Mouse (Mus musculus) limb, embryonic 15.5 days (tissue): ENCODE measurements at regions not wholly inside any gene's neighbourhood (a gene's known extent, or its start where the extent isn't known, plus 50 kb on each side); places are given as distances from the start of the nearest gene placed in this dataset.

ENCODE experiments used
- ATAC-seq: fragments of 200-750 bp; cut with Nextera tagmentation; 2 replicates; pipeline ENCODE4 v1.8.0; 2017; ENCODE audit warnings: low read depth, moderate TSS enrichment; ENCODE audit not compliant: insufficient number of reproducible peaks, low FRiP score, low TSS enrichment
- H3K27ac ChIP-seq: fragments of 300-500 bp; sonication (generic); 2 replicates; pipeline ENCODE4 v1.5.1; 2015; ENCODE audit warnings: moderate library complexity, mild to moderate bottlenecking, inconsistent platforms
- H3K27me3 ChIP-seq: fragments of 300-500 bp; sonication (generic); 2 replicates; pipeline ENCODE4 v1.6.1; 2015; ENCODE audit warnings: inconsistent platforms
- H3K36me3 ChIP-seq: fragments of 300-500 bp; sonication (generic); 2 replicates; pipeline ENCODE4 v1.6.1; 2015; ENCODE audit warnings: inconsistent platforms
- H3K4me1 ChIP-seq: fragments of 300-500 bp; sonication (generic); 2 replicates; pipeline ENCODE4 v1.6.1; 2015; ENCODE audit warnings: inconsistent platforms
- H3K4me2 ChIP-seq: fragments of 300-500 bp; sonication (generic); 2 replicates; pipeline ENCODE4 v1.6.1; 2015; ENCODE audit warnings: mild to moderate bottlenecking, inconsistent platforms
- H3K4me3 ChIP-seq: fragments of 300-500 bp; sonication (generic); 2 replicates; pipeline ENCODE4 v1.5.1; 2015; ENCODE audit warnings: mild to moderate bottlenecking, inconsistent platforms
- H3K9ac ChIP-seq: fragments of 300-500 bp; sonication (generic); 2 replicates; pipeline ENCODE4 v1.6.1; 2015; ENCODE audit warnings: inconsistent platforms
- H3K9me3 ChIP-seq: fragments of 300-500 bp; sonication (generic); 2 replicates; pipeline ENCODE4 v1.6.1; 2016; ENCODE audit warnings: inconsistent platforms
- WGBS: fragments of 180-500 bp; shearing (Covaris S2); methylation state at CpG from one replicate; pipeline ENCODE4 v1.1.7; 2015; 5-methylcytosine and 5-hydroxymethylcytosine counted together

DNA sequence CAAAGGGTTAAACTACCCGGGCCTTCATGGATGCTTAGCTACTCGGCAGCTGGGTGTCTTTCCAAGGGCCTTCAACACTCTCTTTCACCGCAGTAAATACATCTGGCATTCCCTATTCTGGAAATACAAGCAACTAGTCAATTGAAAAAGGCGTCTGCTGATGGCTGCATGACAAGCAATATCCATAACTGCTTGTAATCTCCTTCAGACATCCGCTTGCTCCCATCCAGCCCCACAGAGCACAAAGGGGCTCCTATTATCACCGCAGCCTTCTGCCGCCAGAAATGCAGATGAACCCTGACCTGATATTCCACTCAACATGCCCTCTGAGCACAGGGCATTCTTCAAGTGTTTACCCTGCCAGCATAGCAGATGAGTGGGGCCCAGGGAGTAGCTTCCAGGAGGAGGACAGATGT, 325.7 kb upstream of the 4931429L15Rik start:
- H3K9me3 ChIP-seq = no peaks in the 10 kb centered on the region
- H3K4me3 ChIP-seq = no peak overlapping the region
- H3K36me3 ChIP-seq = no peaks in the 10 kb centered on the region
- H3K9ac ChIP-seq = no peak overlapping the region
- no peak overlapping the region for H3K4me2 ChIP-seq
- no peak for ATAC-seq
- 49% methylated on average over 7 of the region's 7 CpGs for WGBS
- H3K4me1 ChIP-seq = no peaks in the 10 kb centered on the region
- no peak overlapping the region for H3K27ac ChIP-seq
- no peaks in the 10 kb centered on the region for H3K27me3 ChIP-seq

DNA sequence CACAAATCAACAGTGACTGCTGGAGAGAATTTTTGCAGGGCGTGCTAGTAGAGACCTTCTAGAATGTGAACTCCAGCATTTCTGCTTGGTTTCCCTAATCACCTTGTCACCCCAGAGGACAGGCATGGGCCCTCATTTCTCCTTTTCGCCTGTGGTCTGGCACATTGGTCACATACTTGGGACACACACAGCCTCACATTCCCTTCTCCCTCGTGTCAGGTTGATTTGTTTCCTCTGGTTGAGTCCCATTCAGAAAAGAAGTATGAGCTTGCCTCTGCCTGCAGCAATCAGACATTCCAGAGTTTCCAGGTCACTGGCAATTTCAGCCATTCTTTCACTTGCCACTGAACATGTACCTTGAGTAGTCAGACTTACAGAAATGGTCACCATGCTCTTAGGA, 323.8 kb upstream of the 4931429L15Rik start:
- no peaks in the 10 kb centered on the region for H3K4me1 ChIP-seq
- H3K27ac ChIP-seq = no peak overlapping the region
- no peaks in the 10 kb centered on the region for H3K36me3 ChIP-seq
- H3K27me3 ChIP-seq = no peaks in the 10 kb centered on the region
- no peak overlapping the region for H3K9ac ChIP-seq
- H3K4me2 ChIP-seq = no peak overlapping the region
- H3K4me3 ChIP-seq = no peak overlapping the region
- WGBS = 62% methylated on average over 3 of the region's 3 CpGs
- no peak for ATAC-seq
- no peaks in the 10 kb centered on the region for H3K9me3 ChIP-seq

DNA sequence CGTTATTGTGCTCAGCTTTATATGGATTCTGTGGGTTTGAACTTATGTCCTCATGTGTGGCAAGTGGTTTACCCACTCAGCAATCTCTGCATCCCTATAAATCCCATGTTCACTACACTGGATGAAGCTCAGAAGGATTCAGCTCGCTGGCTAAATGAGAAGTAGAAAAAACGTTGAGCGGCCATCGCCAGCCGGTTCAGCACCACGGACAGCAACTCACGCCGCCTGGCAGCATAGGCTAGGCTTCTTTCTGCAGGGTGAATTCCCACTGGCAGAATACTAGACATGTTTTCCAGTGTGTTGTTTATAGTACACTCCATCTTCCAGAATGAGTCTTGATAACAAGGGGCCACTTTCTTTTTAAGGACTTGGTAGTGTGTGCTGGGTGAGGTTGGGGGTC, 322.9 kb upstream of the 4931429L15Rik start:
- H3K27me3 ChIP-seq = no peaks in the 10 kb centered on the region
- H3K4me2 ChIP-seq = no peak overlapping the region
- 5% methylated on average over 9 of the region's 9 CpGs for WGBS

DNA sequence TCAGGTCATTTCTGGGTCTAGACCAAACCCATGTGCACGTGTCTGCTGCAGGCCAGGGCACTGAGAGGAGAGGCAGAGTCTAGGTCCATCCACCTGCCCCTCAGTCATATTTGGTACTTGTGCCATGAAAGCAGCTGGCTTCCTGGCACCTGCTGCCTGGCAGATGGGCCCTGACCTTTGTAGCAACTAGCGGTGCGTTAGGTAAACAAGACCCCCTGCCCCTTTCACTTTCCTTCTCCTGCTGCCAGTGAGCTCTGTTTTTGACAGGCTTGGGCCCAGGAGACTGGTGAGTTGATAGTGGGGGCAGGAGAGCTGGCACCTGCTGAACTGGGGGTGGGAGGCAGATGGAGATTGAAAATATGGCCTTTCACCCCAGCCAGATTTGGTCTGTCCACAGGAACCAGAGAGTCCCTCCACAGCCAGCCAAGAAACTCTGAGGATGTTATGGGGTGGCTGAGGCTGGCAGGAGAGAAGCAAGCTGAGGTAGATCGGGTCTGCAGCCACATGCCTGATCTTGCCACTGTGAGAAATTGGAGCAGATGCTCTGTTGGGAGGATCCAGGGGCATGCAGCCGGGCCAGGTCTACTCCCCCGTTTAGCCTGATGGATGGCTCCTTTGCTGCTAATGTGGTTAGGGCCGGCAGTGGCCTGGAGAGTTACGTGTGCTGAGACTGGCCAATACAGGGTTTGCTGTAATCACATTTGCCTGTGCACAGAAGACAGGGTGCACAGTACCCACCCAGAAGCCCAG, 316.6 kb upstream of the 4931429L15Rik start:
- no peaks in the 10 kb centered on the region for H3K36me3 ChIP-seq
- H3K4me3 ChIP-seq = no peak overlapping the region
- 56% methylated on average over 8 of the region's 8 CpGs for WGBS
- no peaks in the 10 kb centered on the region for H3K4me1 ChIP-seq
- no peaks in the 10 kb centered on the region for H3K27me3 ChIP-seq
- no peaks in the 10 kb centered on the region for H3K9me3 ChIP-seq
- no peak overlapping the region for H3K27ac ChIP-seq
- ATAC-seq = no peak
- no peak overlapping the region for H3K4me2 ChIP-seq
- H3K9ac ChIP-seq = no peak overlapping the region

More for the DNA sequence above, 322.9 kb upstream of the 4931429L15Rik start:
- Histone ChIP-seq H3K36me3 (no peaks in the 10 kb centered on the region), H3K9ac (no peak overlapping the region), H3K4me3 (no peak overlapping the region), H3K27ac (no peak overlapping the region), H3K9me3 (no peaks in the 10 kb centered on the region), H3K4me1 (no peaks in the 10 kb centered on the region)
- ATAC-seq = no peak

DNA sequence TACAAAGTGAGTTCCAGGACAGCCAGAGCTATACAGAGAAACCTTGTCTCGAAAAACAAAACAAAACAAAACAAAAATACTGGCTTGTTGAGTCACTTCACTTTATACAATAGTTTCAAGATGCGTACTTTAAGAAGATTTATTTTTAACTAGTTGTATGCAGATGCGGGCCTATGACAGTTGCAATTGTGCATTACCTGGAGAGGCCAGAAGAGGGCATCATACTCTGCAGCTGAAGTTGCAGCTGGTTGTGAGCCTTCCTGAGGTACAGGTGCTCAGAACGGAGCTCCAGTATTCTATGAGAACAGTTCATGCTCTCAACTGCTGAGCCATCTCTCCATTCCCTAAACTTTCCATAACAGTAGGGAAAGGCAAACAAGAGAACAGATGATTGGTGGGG, 314.2 kb upstream of the 4931429L15Rik start:
- H3K4me1 ChIP-seq = no peaks in the 10 kb centered on the region
- H3K4me2 ChIP-seq = no peak overlapping the region
- H3K9me3 ChIP-seq = no peaks in the 10 kb centered on the region
- no peaks in the 10 kb centered on the region for H3K27me3 ChIP-seq
- 79% methylated on average over 4 of the region's 4 CpGs for WGBS
- ATAC-seq = no peak
- no peaks in the 10 kb centered on the region for H3K36me3 ChIP-seq
- H3K9ac ChIP-seq = no peak overlapping the region
- H3K27ac ChIP-seq = no peak overlapping the region
- H3K4me3 ChIP-seq = no peak overlapping the region

DNA sequence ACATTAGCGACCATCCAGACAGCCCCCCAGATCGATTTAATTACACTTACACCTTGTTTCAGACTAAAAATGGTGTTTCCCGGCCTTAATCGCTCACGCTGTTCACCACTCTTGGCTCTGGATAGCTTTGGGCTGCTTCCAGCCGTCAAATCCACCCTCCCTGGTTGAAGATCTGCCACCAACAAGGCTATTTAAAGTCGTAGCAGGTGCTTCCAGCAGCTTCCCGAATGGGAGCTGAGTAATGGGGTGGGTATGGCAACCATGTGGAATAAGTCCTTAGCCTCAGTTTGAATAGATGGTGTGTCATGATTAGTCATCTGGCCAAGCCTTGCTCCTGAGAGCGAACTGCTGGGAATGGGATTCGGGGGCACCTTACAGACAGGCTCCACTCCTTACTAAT, 312.8 kb upstream of the 4931429L15Rik start:
- WGBS = 66% methylated on average over 10 of the region's 10 CpGs
- no peaks in the 10 kb centered on the region for H3K27me3 ChIP-seq
- no peak overlapping the region for H3K27ac ChIP-seq
- no peaks in the 10 kb centered on the region for H3K9me3 ChIP-seq
- H3K4me2 ChIP-seq = no peak overlapping the region
- H3K36me3 ChIP-seq = no peaks in the 10 kb centered on the region
- no peak overlapping the region for H3K4me3 ChIP-seq
- ATAC-seq = no peak
- no peaks in the 10 kb centered on the region for H3K4me1 ChIP-seq
- no peak overlapping the region for H3K9ac ChIP-seq

DNA sequence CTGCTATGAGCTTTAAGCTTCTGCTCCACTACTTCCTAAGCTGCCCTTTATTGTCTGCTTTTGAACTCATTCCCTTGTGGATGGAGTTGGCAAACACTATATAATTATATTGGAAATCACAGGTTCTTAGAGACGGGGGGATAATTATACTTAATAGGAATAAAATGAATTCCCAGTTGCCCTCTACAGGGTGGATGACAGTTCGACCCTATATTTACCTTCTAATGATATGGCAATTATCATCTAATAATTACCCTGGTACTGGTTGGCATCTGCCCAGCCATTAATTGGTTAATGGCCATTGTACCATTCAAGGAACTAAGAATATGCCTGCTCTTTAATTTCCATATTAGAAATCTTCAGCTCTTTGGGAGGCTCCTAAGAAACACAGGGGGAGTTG, 302.5 kb upstream of the 4931429L15Rik start:
- 61% methylated on average over 2 of the region's 2 CpGs for WGBS
- ATAC-seq = no peak

DNA sequence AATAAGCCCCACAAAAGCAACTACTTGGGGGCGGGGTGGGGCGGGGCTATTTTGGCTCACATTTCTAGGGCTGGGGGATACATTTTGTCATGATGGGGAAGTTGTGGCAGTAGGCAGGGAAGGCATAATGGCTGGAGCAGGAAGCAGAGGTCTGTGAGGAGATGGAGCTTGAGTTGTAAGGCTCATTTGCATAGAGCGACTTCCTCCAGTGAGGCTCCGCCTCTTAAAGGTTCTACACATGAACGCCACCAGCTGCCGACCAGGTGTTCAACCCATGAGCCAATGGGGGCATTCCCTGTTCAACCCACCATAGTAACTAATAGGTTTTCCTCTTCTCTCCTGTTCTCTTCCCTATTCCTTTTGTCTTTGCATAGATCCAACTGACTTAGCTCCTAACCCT, 302.1 kb upstream of the 4931429L15Rik start:
- Histone ChIP-seq H3K4me1 (no peaks in the 10 kb centered on the region), H3K36me3 (no peaks in the 10 kb centered on the region), H3K4me3 (no peak overlapping the region), H3K4me2 (no peak overlapping the region), H3K27me3 (no peaks in the 10 kb centered on the region), H3K9ac (no peak overlapping the region), H3K9me3 (no peaks in the 10 kb centered on the region), H3K27ac (no peak overlapping the region)
- ATAC-seq = no peak
- WGBS = 92% methylated on average over 6 of the region's 6 CpGs

More for the DNA sequence above, 302.5 kb upstream of the 4931429L15Rik start:
- Histone ChIP-seq H3K4me1 (no peaks in the 10 kb centered on the region), H3K4me2 (no peak overlapping the region), H3K9ac (no peak overlapping the region), H3K36me3 (no peaks in the 10 kb centered on the region), H3K27me3 (no peaks in the 10 kb centered on the region), H3K9me3 (no peaks in the 10 kb centered on the region), H3K4me3 (no peak overlapping the region), H3K27ac (no peak overlapping the region)

DNA sequence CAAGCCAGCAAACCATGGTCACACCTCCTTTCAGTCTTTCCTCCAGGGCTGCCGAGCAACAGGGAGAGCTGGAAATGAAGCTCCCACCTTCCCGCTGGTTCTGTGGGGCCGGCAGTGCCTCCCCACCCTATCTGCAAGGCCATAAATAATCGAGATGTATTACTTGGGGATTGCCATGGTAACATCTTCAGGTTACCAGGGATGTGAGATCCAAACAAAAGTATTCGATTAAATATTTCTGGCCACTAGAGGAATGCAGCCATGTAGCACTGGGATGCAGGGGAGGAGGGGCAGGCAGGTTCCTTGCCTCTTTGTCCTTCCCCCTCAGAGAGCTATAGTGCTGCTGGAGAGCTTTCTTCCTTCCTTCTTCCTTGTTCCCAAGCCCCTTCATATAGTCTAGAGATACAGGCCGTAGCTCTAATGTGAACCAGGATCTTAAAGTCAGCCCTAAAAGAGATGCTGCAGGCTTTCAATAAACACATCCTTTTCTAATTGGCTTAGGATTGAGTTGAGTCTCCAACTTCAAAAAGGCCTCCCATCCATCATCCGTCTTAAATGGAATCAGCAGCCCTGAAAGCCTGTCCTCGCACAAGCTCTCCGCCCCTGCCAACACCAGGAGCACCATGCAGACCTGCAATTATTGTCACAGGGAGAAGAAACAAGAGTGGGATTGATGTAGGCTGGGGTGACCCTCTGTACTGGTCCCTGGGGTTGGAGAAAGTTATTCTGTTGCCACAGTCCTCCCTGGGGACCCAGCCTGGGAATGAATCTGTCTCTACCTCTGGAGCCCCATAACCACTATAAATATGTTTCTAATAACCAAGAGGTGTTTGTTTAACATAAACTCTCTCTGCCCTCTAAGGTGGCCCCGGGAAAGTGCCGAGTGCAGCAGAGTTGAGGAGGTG, 290.6 kb upstream of the 4931429L15Rik start:
- no peaks in the 10 kb centered on the region for H3K27me3 ChIP-seq
- H3K4me1 ChIP-seq = peaks cover 15% of the 10 kb centered on the region
- no peak for ATAC-seq
- H3K27ac ChIP-seq = no peak overlapping the region
- 15% methylated on average over 11 of the region's 11 CpGs for WGBS
- H3K9ac ChIP-seq = no peak overlapping the region
- H3K4me3 ChIP-seq = no peak overlapping the region
- no peaks in the 10 kb centered on the region for H3K9me3 ChIP-seq
- no peaks in the 10 kb centered on the region for H3K36me3 ChIP-seq
- no peak overlapping the region for H3K4me2 ChIP-seq

DNA sequence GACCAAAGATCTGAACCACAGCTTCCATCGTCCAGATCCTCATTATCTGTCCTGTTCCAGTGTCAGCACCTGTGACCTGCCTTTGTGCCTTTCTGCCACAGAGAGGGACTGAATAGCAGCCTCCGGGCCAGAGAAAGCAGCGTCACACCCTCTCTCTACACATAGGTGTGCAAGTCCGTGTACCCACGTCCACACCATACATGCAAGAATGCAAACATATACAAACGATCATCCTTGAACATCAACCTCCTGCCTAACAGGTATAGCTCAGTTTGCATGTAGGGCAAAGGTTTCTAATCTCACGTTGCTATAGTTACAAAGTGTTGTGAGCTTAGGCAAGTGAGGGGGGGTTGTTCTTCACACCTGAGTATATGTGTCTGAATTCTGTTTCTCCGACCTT, 288.9 kb upstream of the 4931429L15Rik start:
- H3K36me3 ChIP-seq = no peaks in the 10 kb centered on the region
- H3K9me3 ChIP-seq = no peaks in the 10 kb centered on the region
- 82% methylated on average over 8 of the region's 8 CpGs for WGBS
- ATAC-seq = no peak
- no peak overlapping the region for H3K9ac ChIP-seq
- no peaks in the 10 kb centered on the region for H3K27me3 ChIP-seq
- H3K4me3 ChIP-seq = no peak overlapping the region
- no peak overlapping the region for H3K4me2 ChIP-seq
- H3K27ac ChIP-seq = no peak overlapping the region
- peaks cover 15% of the 10 kb centered on the region for H3K4me1 ChIP-seq

DNA sequence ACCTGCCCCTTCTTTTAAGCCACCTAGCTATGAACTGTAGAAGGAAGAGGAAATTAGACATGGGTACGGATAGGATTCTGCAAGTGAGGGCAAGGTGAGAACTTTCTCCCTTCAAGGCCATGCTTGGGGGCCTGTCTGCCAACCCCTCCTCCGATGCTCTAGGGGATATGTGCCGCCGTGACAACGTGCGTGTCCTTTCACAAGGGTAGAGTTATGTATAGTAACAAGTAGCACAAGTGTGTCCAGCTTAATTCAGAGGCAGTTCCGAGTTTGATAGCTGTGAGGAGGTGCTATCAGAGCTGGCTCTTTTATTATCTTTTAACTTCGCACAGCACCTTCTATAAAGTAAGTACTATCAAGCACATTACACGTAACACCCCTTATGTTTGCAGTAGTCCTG, 281.0 kb upstream of the 4931429L15Rik start:
- H3K9me3 ChIP-seq = no peaks in the 10 kb centered on the region
- ATAC-seq = no peak
- H3K4me3 ChIP-seq = no peak overlapping the region
- H3K4me2 ChIP-seq = no peak overlapping the region
- H3K9ac ChIP-seq = no peak overlapping the region
- H3K36me3 ChIP-seq = no peaks in the 10 kb centered on the region
- no peak overlapping the region for H3K27ac ChIP-seq
- H3K27me3 ChIP-seq = no peaks in the 10 kb centered on the region; the same call in none of the 2 replicates
- whole genome bisulfite sequencing = 81% methylated on average over 9 of the region's 9 CpGs
- peaks cover 18% of the 10 kb centered on the region for H3K4me1 ChIP-seq
